Mouse (Mus musculus) hindbrain, postnatal 0 days (tissue): ENCODE measurements around the gene H1f0. TPM values are rescaled to one million over a fixed set of nuclear protein-coding genes. Genes with fewer than 3 reads are reported as not detected.

ENCODE experiments used
- ATAC-seq: fragments of 200-750 bp; cut with Nextera tagmentation; 2 replicates; pipeline ENCODE4 v1.8.0; 2017; ENCODE audit warnings: mild to moderate bottlenecking, moderate TSS enrichment, moderate library complexity
- DNase-seq: peaks from one replicate; pipeline ENCODE4 v3.0.0-alpha.2; 2015; ENCODE audit warnings: low spot score
- H3K27ac ChIP-seq: fragments of 300-500 bp; sonication (generic); 2 replicates; pipeline ENCODE4 v1.5.1; 2014; ENCODE audit warnings: mild to moderate bottlenecking
- H3K27me3 ChIP-seq: fragments of 300-500 bp; sonication (generic); 2 replicates; pipeline ENCODE4 v1.6.1; 2014; ENCODE audit warnings: low read length, mixed read lengths; ENCODE audit not compliant: insufficient read depth
- H3K36me3 ChIP-seq: fragments of 300-500 bp; sonication (generic); 2 replicates; pipeline ENCODE4 v1.6.1; 2014; ENCODE audit warnings: low read length, mixed read lengths; ENCODE audit not compliant: insufficient read depth
- H3K4me1 ChIP-seq: fragments of 300-500 bp; sonication (generic); 2 replicates; pipeline ENCODE4 v1.6.1; 2014; ENCODE audit warnings: antibody characterized with exemption, low read length, mixed read lengths; ENCODE audit not compliant: insufficient read depth
- H3K4me2 ChIP-seq: fragments of 300-500 bp; sonication (generic); 2 replicates; pipeline ENCODE4 v1.6.1; 2014; ENCODE audit warnings: low read depth, mild to moderate bottlenecking, low read length, moderate library complexity, mixed read lengths
- H3K4me3 ChIP-seq: fragments of 300-500 bp; sonication (generic); 2 replicates; pipeline ENCODE4 v1.5.1; 2014; ENCODE audit warnings: low read length
- H3K9ac ChIP-seq: fragments of 300-500 bp; sonication (generic); replicated peaks from 2 replicates; pipeline ENCODE4 v1.6.1; 2014; ENCODE audit warnings: mild to moderate bottlenecking, low read length, moderate library complexity, mixed read lengths
- H3K9me3 ChIP-seq: fragments of 300-500 bp; sonication (generic); 2 replicates; pipeline ENCODE4 v1.6.1; 2016; ENCODE audit warnings: low read length, mixed read lengths
- CTCF ChIP-seq: IDR thresholded peaks from 2 replicates; pipeline ENCODE4 v1.5.1; 2016; ENCODE audit warnings: antibody characterized with exemption, control low read depth, low read depth
- WGBS: fragments of 180-500 bp; shearing (Covaris S2); extraction: QIAGEN DNeasy Blood & Tissue Kit; methylation state at CpG from one replicate; pipeline ENCODE4 v1.1.7; 2014; 5-methylcytosine and 5-hydroxymethylcytosine counted together
- polyA plus RNA-seq: library from polyadenylated mRNA; unstranded; fragments of >200 nt; fragmentation: Nextera tagmentation; extraction: Ambion mirVana; gene quantifications from 2 replicates; pipeline ENCODE4 v1.2.1, GENCODE M21; 2015
- total RNA-seq: library from RNA; depleted of rRNA; stranded (reverse); fragments of >200 nt; gene quantifications from 2 replicates; pipeline ENCODE4 v1.2.3, GENCODE M21; 2014

The H1f0 gene
- total and polyA plus RNA-seq, 2 experiments from 2014 or later = 211 to 259 TPM

DNA sequence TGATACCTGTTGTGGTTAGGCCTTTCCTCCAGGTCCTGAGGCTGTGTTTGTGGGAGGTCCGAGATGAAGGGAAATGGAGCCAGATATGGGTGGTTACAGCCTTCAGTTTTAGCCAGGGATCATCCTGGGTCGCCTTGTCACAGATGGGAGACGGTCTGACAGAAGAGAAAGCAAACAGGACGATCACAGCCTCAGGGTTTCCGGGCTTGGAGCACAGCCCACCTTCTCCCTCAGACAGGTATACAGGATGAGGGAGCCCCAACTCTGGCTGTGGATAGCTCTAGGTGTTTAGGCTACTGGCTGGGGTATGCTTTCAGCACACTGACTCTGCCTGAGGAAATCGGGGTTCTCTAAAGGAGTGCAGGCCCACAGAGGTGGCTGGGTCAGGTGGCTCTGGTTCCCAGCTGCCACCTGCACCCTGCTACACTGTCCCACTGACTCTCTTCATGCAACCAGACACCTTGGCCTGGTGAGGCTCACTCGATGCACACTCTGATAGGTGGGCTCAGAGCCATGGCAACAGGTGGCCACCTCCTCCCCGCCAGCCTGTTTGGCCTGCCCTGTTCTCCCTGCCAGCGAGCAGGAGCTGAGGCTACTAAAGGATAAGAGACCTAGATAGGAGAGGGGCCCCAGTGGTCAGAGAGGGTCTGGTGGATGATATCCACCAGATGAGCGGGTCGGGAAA is 41.6 kb upstream of the H1f0 start:
- H3K36me3 ChIP-seq = peaks cover 16% of the 10 kb centered on the region; the same call in 1 of the 2 replicates
- WGBS = 57% methylated on average over 11 of the region's 11 CpGs

DNA sequence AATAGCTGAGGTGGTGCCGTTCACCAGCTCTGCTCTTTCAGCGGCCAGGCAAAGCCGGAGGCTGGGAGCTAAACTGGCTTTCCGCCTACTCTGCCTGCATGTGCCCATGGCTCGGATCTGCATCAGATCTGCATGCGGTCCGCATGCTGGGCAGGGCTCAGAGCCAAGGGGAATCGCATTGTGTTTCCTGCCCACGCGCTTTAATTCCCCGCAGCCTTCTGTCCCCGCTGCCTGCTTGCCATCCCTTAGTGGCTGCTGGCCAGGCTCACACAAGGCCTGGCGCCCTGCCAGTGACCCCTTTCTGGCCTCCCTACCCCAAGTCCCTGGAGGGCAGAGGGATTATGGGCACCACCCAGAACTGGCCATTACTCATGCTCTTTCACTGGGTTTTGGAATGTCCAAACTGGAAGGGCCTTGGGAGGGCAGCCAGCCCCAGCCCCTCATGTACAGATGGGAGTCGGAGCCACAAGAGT is 39.7 kb upstream of the H1f0 start:
- WGBS = 25% methylated on average over 14 of the region's 14 CpGs
- Histone ChIP-seq H3K27me3 (no peaks in the 10 kb centered on the region), H3K4me3 (no peak overlapping the region), H3K9ac (no peak overlapping the region), H3K9me3 (no peaks in the 10 kb centered on the region), H3K4me2 (no peak overlapping the region), H3K27ac (peak overlapping the region; percentile 46), H3K36me3 (peaks cover 31% of the 10 kb centered on the region), H3K4me1 (no peaks in the 10 kb centered on the region; the same call in 1 of the 2 replicates)
- no peak for TF ChIP-seq CTCF
- DNase-seq (peak; percentile 93), ATAC-seq (peak; percentile 85)

More for the DNA sequence above, 41.6 kb upstream of the H1f0 start:
- Histone ChIP-seq H3K4me3 (no peak overlapping the region), H3K4me1 (no peaks in the 10 kb centered on the region; the same call in 1 of the 2 replicates), H3K9ac (no peak overlapping the region), H3K4me2 (no peak overlapping the region), H3K27me3 (no peaks in the 10 kb centered on the region), H3K9me3 (no peaks in the 10 kb centered on the region), H3K27ac (no peak overlapping the region)
- ATAC-seq (no peak), DNase-seq (peak; percentile 31)
- no peak for TF ChIP-seq CTCF

DNA sequence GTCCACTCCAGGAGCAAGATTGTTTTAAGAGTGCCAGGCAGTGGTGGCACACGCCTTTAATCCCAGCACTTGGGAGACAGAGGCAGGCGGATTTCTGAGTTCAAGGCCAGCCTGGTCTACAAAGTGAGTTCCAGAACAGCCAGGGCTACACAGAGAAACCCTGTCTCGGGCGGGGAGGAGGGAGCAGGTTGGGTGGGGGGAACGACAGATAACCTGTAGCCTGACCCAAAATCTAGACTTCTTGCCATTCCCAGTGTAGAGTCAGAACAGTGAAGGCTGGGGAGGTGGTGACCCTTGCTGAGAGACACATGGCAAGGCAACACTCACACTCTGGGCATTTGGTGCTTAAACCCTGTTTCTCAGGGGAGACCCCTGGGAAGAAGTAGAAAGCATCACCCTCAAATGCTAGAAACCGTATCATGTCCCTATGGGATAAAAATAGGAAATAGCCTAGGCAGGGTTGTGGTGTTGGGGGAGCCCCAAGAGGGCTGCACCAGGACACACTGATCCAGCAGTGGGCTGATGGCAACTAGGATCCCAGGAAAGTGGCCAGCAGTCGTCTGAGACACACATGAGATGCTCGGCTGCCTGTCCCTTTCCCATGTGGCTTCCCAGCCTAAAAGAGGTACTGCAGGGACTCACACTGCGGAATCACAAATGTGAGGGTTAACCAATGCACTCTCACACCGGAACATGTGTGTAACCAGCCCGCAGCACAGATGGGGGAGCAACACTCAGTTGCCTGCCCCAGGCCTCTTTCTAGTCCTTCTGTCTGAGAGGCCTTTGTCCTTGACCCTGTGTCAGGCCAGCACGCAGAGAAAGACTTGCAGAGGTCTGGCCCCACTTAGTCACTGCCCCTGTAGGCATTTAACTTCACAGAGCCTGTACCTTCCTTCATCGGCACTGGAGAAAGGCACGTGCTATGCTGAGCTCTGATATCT is 38.8 kb upstream of the H1f0 start:
- Histone ChIP-seq H3K4me2 (no peak overlapping the region), H3K9ac (no peak overlapping the region), H3K9me3 (no peaks in the 10 kb centered on the region), H3K4me1 (no peaks in the 10 kb centered on the region; the same call in 1 of the 2 replicates), H3K27me3 (no peaks in the 10 kb centered on the region), H3K27ac (peak overlapping the region; percentile 46; the same call in 1 of the 2 replicates), H3K4me3 (no peak overlapping the region), H3K36me3 (peaks cover 40% of the 10 kb centered on the region)
- 82% methylated on average over 14 of the region's 14 CpGs for WGBS
- no peak for DNase-seq
- no peak for ATAC-seq
- TF ChIP-seq CTCF = no peak

DNA sequence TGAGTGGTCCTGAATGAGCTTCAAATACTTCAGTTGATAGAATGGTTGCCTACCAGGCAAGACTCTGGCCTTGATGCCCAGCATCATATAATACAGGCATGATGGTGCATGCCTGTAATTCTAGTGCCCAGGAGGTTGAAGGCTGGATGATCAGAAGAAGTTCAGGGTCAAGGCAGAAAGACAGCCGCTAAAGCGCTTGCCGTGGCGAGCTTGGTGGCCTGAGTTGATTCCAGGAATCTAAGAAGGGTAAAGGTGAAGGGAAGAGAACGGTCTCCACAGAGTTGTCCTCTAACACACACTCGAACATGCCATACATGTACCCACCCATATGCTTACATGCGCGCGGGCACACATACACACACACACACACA is 38.2 kb upstream of the H1f0 start:
- DNase-seq (no peak), ATAC-seq (no peak)
- 97% methylated on average over 9 of the region's 9 CpGs for WGBS
- Histone ChIP-seq H3K27me3 (no peaks in the 10 kb centered on the region), H3K9me3 (no peaks in the 10 kb centered on the region), H3K4me1 (no peaks in the 10 kb centered on the region; the same call in 1 of the 2 replicates), H3K4me2 (no peak overlapping the region), H3K9ac (no peak overlapping the region), H3K4me3 (no peak overlapping the region), H3K36me3 (peaks cover 47% of the 10 kb centered on the region), H3K27ac (no peak overlapping the region)
- no peak for TF ChIP-seq CTCF

DNA sequence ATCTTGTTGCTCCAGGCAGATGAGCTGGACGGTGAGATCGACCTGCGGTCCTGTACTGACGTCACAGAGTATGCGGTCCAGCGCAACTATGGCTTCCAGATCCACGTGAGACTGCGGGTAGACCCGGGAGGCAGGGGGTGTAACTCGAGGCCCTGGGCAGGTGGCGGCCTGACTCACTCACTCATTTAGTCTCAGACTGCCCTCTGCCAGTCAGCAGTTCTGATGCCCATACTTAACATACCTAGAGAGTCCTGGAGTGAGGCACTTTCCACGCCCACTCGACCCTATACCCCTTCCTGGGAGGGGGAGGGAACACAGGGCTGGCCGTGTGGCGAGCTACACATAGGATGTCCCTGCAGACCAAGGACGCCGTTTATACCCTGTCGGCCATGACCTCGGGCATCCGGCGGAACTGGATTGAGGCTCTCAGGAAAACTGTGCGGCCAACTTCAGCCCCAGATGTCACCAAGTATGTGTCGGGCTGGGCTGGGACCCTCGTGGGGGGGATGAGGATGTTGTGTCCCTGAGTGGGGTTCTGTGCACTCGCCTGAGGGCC is 37.2 kb upstream of the H1f0 start:
- H3K36me3 ChIP-seq = peaks cover 47% of the 10 kb centered on the region
- whole genome bisulfite sequencing = 96% methylated on average over 25 of the region's 25 CpGs

DNA sequence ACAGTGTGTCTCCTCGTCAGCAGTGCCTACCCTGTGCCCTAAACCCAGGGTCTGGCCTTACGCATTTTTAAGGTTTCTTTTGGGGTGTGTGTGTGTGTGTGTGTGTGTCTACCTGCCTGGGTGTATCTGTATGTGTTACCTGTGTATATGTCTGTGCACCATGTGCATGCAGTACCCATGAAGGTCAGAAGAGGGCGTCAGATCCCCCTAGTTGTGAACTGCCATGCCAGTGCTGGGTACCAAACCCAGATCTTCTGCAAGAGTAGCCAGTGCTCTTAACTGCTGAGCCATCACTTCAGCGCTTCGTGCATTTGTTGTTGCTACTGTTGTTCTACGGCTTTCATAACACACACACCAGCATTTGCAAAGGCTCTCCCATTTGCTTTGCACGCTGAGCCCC is 36.0 kb upstream of the H1f0 start:
- Histone ChIP-seq H3K36me3 (peaks cover 47% of the 10 kb centered on the region), H3K9me3 (no peaks in the 10 kb centered on the region), H3K4me3 (no peak overlapping the region), H3K4me2 (no peak overlapping the region), H3K4me1 (no peaks in the 10 kb centered on the region; the same call in 1 of the 2 replicates), H3K9ac (no peak overlapping the region), H3K27me3 (no peaks in the 10 kb centered on the region), H3K27ac (no peak overlapping the region)
- 91% methylated on average over 7 of the region's 7 CpGs for WGBS
- DNase-seq = no peak
- ATAC-seq = no peak
- TF ChIP-seq CTCF = peak; percentile 46

More for the DNA sequence above, 37.2 kb upstream of the H1f0 start:
- DNase-seq = no peak
- no peak for ATAC-seq
- Histone ChIP-seq H3K9ac (no peak overlapping the region), H3K9me3 (no peaks in the 10 kb centered on the region), H3K4me3 (no peak overlapping the region), H3K27me3 (no peaks in the 10 kb centered on the region), H3K27ac (no peak overlapping the region), H3K4me1 (no peaks in the 10 kb centered on the region; the same call in 1 of the 2 replicates), H3K4me2 (no peak overlapping the region)
- no peak for TF ChIP-seq CTCF
